Mouse (Mus musculus) layer of hippocampus, postnatal 10 days (tissue): ENCODE measurements at regions not wholly inside any gene's neighbourhood (a gene's known extent, or its start where the extent isn't known, plus 50 kb on each side); places are given as distances from the start of the nearest gene placed in this dataset.

Experiments used
- DNase-seq, 2 experiments: peaks; one replicate each; pipeline ENCODE4 v3.0.0; 2021; ENCODE audit warnings: low spot score in 2 of 2

DNA sequence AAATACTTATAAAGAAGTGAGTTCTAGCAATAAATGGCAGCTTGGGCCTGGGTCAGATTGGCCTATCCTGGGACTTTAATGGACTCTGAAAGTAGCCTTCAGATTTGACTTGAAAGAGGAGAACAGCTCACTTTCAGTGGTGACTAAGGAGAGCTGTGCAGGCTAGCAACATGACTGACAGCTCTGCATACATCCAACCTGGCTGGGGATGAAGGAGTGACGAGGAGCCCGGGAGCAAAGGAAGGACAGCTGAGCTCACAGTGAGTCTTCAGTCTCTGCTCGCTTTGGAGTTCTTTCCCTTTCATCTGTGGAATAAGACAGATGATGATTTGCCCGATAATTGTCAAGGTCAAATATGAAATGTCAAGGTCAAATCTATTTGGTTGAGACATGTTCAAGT, 172.7 kb upstream of the Klf4 start:
- no peak for DNase-seq

DNA sequence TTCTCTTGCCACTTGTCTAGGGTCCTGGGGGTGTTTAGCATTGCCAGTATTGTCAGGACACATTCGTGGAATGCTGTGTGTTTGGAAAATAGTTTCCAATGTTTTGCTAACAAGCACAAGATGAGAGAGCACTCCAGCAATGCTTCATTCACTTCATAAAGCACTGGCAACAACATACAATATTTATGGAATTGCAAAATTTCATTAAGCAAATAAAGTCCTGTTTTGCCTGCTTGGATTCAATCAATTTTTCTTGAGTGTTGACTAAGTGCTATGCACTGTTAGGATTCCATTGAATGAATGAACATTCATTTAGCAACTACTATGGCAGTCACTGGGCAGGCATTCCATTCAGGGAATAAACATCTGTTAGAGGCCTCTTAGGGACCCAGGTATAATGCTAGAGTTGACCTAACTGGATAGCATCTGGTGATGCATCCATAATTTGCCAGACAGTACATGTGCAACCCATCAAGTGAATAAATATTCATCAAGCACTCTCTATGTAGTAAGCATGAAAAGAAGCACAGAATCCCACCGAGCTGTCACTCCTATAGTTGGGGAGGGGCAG, 171.2 kb upstream of the Klf4 start:
- DNase-seq: no peak

DNA sequence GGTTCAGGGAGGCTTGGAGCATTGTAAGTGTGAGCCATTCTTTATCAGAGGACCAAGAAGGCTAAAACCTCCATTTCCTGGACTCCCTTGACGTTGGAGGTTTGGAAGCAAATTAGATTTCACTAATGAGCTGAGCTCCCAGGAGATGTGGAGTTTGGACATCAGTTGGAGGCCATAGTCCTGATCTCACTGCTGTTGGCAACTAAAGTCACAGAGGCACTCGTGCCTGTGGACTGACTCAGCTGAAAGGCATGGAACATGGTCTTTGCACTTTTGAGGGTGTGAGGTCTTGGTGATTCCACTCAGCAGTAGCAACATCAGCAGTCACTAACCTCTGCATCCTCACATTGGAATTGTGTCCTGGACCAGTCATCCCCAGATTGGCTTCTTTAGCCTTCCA, 169.1 kb upstream of the Klf4 start:
- DNase-seq: no peak

DNA sequence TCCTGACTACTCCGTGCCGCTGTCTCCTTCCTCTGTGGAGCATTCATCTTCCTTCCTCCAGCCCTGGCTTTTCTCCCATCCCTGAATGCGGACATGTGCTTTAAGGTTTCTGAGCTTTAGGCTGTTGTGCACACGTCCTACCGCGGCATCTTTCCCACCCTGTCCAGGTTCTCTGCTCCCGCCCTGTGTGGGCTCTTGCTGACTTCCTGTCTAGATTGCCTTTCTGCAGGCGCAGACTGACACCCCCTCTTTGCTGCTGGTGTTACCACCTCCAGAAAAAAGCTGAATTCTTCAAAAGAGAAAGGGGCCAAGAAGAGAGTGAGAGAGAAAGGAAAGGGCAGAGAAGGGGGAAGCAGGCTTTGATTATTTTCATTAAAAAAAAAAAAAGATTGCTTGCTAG, 167.7 kb upstream of the Klf4 start:
- no peak for DNase-seq

DNA sequence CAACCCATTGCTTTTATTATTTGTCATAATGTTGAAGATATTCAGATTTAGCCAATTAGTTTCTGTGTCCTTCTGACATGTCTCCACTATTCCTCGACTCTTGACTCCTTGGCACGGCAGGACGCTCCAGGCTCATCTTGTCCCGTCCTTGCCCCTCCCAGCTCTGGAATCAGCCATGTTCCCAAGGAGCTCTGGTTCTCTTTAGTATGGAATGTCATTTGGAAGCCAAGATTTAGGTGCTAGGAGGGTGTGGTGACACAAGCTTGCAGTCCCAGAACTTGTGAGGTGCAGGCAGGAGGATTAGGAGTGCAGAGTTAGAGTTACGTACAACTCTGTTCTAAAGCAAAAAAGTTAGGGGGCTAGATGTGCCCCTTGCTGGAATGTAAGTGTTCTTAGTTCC, 166.9 kb upstream of the Klf4 start:
- no peak for DNase-seq

DNA sequence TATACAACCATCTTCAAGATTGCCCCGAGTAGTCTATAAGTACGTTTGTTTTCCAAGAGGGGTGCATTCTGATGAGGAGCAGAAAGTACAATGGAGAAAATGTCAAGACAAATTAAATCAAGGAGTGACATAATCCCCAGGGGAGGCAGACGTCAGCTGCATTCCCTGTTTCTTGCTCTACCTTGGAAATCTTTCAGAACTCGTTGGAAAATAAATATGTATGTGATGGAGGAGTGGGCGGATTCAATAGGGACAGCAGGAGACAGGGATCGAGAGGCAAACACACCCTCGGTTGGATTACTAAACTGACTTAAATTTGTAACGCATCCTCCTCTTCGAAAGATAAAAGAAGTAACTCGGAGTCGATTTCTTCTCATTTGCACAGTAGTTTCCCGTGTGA, 164.8 kb upstream of the Klf4 start:
- DNase-seq: no peak

DNA sequence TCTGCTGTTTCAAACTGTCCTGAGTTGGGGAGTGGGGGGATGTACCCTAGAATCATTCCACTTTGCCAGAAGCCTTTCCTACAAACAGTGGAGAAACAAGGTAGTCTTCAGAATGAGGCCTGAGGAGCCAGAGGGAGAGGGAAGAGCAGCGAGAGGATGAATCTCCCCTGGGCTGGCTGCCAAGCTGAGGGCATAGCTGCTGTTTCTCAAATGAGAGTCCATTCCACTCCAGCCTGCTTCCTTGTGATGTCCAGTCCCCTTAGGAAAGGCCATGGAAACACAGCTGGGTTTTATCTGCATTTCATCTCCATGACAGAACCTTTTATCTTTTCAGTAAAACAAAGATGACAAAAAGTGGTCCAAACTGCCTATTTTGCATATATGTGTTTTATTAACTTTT, 164.2 kb upstream of the Klf4 start:
- DNase-seq: peak in 1 of 2 experiments; percentile 16

DNA sequence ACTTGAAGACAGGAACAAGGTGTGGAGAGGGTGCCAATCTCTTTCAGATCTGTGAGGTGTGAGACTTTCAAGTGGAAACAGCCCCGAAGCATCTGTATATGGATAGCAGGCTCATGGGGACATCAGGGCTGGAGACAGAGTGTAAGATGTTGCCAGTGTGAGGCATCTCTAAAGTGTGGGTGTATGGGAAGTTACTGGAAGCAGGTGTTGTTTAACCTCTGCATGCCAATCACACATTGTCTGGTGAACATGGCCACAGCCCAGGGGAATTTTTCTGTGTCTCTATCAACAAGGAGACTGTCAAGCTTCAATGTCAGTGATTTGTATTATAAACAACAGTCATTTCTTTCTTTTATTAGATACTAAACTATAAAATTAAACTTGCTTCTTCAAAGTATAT, 163.0 kb upstream of the Klf4 start:
- no peak for DNase-seq

DNA sequence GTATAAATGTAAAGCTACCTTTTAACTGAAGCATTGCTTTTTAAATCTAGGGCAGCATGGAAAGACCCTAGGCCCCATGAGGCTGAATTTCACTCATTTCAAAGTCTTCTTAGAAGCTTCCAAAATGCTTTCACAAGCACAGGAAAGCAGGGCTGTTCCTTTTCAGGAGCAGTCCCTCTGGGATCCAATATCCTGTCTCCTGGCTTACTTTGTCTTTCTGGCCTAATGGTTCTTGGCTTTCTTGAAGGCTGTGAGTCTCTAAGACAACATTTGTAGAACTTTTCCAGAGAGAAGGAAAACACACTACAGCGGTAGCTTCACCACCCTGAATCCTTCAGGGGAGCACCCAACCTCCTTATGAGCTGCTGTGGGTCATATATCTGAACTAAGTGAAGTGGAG, 157.2 kb upstream of the Klf4 start:
- DNase-seq: no peak

DNA sequence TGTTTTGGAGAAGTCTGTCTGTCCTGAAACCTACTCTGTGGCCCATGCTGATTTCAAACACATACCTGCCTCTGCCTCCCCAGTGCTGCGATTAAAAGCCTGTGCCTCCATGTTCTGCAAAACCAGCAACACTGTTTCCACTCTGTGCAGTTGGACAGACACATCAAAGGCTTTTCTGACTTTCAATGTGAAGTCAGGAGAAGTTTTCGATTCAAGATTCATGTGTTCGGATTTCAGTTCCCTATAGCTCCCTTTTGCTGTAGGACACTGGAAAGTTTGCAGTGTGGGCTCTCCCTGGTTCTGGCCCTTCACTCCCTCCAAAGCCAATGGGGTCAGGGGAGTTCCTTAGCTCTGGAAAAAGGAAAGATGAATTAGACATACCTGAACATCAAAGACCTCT, 154.5 kb upstream of the Klf4 start:
- DNase-seq: no peak

DNA sequence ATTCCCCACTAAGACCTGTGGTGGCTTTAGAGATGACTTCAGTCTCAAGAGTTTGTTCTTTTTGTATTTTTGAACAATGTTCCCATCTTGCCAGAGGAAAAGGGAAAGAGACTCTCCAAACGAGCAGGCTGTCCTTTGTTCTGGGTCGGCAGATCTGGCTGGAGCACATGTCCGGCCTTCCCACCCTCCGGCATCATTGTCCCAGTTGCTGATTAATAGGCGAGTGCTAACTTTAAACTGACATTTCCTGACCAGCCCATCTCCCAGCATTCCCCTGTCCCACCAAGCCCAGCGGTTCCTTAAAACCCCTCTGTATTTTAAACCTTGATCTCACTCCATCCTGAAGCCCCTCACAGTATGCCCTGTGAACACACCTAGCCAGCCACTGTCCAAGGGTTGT, 140.0 kb upstream of the Klf4 start:
- DNase-seq: no peak

DNA sequence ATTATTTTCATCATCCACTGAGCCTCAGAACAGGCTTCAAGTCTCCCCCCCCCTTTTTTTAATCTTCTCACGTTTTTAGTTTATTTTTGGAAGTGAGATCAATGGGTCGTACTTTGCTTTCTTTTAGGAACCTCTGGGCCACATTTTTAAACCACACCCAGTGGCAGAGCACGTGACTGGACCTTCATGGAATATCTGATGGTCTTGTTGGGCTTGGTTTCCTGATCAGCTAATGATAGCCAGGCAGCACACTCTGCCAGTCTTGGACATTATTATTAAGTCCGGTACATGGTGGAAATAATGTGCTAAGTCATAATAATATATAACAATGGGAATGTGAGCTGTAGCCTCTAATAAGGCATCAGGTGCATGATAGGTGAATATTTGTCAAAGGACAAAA, 138.0 kb upstream of the Klf4 start:
- no peak for DNase-seq

DNA sequence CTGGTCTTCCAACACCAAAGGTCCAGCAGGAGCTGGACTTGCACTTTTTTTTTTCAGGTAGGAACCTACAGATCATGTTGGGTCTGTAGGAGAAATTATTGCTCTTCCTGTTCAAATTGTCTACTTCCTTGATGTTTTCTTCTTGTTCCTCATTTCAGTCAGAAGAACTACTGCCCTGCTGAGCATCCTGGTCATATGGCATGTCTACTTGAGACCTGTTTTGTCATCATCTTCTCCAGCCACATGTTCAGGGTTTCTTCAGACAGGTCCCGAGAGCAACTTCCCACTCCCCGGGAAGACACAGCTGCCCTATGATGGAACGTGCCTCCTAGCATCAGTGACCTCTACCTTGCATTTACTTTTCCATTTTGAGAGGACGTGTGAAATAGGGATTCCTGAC, 132.6 kb upstream of the Klf4 start:
- DNase-seq: no peak

DNA sequence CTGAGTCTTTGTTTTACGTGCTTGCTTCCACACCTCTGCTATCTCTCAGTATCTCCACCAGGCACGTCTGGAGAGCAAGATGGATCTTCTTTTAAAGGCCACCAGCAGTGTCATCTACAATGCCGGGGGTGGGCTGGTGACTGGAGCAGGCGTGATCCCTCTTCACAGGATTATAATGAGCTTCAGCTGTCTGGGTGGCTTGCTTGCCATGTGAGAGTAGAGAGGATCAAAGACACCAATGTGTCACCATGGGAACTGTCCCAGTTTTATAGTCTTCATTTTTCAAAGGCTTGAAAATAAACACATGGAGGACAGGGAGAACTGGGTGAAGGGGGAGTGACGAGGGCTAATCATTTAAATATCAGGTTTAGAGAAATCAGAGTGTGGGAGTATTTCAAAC, 131.6 kb upstream of the Klf4 start:
- peak; percentile 34 to 44 for DNase-seq

DNA sequence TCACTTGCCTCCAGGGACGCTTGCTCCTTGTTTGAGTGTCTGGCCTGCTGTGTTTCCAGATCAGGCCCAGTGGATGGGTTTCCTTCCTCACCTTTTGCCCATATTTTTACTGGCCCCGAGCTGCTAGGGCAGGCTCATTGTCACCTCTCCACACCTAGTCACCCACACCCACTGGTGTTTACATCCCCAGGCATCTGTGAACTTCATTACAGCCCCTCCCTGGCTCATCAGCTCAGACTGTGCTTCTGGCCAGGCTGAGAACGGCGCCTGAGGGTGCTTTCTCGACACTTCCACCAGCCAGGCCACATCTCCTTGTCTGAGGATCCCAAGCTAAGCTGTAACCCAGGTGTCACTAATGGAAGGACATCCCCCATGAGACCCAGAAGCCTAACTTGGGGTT, 129.8 kb upstream of the Klf4 start:
- DNase-seq: no peak

DNA sequence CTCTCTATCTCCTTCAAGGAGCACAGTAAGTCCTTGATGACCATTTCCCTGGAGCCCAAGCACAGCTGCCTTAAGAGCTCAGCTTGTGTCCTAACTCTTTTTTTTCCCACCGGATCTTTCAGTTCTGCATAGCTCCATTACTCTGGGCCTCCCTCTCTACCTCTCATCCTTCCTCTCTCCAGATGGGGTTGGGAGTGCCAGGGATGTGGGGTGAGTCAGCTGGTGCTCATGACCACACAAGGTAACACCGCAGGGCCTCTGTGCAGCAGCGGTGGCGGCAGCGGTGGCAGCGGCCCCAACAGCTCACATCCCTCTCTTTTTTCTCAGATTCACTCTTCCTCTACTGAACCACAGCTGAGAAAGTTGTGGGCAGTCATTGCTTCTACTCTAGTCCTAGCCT, 126.6 kb upstream of the Klf4 start:
- DNase-seq: no peak

DNA sequence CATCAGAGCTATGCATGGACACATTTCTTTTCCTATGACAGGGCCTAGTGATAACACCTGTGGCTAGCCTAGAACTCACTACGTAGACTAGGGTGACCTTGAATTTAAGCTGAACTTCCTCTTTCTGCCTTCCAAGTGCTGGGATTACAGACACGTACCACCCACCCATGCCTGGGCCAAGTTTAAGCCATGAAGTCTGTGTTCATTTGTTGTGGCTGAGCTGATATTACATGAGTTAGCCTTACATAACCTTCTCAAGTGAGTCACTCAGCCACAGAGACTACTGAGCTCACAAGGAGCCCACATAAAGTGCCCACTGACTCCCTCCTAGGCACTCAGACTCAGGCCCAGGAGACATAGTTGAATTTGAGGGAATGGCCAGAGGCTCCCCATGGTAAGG, 123.1 kb upstream of the Klf4 start:
- DNase-seq: no peak

DNA sequence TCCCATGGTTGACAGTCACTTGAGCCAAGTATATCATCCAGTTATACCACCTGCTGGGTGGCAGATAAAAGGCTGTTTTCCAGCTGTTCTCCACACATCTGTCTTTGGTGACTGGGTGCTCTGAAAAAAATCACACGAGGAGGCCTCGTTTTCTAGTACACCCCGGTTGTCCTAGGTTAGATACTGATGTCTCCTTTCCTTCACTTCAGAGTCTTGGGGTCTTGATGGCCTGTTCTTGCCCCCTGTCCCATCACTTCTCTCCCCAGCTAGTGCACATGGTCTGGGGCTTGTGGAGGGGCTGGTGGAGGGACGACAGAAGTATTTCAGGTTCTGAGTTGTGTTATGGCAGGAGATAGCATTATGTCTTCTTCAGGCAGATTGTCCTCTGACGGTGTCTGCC, 120.4 kb upstream of the Klf4 start:
- DNase-seq: no peak

DNA sequence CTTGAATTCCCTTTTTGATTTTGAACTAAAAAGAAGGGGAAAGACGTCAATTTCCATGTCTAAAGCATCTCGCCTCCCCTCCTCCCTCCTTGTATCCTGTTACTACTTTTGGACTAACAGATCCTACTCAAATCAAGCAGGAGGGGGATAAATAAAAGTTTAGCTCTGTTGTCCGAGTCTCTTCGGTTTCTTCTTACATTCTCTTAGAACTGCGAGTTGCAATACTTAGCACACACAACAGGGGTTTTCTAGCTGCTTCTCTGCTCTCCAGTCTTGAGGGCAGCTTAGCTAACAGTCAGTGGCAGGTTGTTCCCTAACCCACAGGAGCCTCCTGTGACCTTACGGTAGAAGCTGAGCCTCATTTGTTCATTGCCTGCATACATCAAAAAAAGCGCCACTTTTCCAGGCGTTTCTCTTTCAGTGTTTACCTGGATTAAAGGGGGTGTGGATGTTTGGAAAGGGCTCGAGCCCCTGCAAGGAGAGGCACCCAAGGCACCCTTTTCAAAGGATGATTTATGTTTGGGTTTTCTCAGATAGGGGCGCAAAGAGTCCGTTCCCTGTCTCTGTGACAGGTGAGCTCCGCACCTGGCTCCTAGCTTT, 119.6 kb upstream of the Klf4 start:
- DNase-seq: no peak

DNA sequence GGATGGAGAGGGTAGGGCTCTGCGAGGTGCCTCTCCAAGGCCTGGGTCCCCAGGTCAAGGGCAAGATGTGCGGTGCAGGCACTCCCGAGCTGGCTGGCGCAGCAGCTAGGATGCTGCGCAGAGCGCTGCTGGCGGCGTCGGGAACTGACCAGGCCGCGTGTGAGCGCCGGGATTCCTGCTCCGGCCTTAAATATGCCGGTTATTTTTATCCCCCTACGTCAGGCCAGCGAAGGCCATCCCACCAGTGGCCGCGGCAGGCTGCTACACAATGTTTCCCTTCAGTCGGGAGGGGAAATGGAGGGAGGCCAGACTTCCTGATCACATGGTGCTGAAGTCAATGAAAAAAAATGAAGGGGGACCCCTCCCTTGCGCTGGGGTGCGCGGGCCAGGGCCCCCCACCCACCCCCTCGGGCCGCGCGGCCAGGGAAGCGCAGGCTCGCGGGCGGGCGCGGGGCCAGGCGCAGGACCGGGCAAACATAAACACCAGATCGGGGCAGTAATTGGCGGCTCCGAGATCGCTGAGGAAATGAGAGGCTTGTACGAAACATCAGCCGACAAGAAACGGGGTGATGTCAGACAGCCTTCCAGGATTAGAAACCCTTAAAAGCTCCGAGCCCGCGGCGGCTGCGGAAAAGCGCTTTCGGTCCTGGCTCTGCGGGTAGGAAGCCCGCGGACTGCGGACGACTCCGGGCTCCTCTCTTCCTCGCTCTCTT, 118.9 kb upstream of the Klf4 start:
- peak; percentile 71 to 78 for DNase-seq

DNA sequence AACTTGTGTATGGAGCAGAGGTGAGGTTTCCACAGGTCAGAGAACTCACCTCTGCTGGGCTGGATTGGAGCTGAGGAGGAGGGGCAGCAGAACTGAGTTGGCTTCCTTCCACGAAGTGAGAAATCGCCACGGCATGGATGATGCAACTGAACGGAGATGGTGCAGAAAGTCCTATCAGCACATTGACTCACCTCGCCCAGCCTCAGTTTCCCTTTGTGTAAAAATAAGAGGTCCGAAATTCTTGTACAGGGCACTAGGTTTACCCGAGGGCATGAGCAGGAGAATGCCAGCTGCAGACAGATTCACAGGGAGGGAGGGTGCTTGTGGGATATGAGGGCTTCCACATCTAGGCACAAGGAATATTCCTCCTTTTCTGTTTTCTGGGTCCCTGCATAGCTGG, 117.9 kb upstream of the Klf4 start:
- no peak for DNase-seq

DNA sequence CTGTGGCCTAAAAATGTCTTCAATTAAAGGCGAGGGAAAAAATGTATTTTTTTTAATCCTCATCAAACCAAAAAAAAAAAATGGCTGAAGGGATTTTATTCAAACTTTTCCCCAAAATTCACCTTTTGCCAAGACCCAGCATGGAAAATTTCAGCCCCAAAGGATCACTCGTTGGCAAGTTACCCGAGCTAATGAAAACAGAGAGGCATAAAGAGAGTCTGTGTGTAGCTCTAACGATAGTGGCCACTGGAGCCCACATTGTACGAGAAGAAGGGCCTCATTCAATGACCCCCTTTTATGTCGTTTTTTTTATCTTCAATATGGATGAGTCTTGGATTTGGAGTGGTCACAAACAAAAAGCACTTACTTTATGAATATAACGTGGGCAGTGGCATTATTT, 116.1 kb upstream of the Klf4 start:
- no peak for DNase-seq

DNA sequence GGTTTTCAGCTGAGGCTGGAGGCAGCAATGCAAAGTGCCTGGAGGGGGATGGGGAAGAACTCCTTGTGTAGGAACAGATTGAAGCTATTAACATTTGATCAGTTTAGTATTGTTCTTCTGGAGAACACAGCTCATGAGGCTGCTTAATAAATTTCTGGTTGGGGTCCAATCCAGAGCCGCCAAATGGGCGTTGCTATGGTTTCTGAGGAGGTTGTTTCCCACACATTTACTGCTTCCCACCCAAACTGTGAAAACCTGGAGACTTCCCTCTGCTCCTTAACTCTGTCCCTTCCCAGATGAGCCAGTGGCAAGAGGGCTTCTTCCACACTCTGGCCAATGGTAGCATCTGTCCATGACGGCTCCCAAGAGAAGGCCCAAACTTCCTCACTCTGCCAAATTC, 113.2 kb upstream of the Klf4 start:
- peak in 1 of 2 experiments; percentile 38 for DNase-seq
